Mouse (Mus musculus) neutrophil, adult 65 days (primary cell): Measurements from ENCODE around the gene Stxbp4. TPM values are rescaled to one million over a fixed set of nuclear protein-coding genes. Genes with fewer than 3 reads are reported as not detected.

ENCODE experiments used
- total RNA-seq: library from RNA; stranded (reverse); gene quantifications from 2 replicates; pipeline ENCODE4 v1.2.4, GENCODE M21; 2023

Gene Stxbp4
- 0.39 and 0.79 TPM in 2 replicates for total RNA-seq

DNA sequence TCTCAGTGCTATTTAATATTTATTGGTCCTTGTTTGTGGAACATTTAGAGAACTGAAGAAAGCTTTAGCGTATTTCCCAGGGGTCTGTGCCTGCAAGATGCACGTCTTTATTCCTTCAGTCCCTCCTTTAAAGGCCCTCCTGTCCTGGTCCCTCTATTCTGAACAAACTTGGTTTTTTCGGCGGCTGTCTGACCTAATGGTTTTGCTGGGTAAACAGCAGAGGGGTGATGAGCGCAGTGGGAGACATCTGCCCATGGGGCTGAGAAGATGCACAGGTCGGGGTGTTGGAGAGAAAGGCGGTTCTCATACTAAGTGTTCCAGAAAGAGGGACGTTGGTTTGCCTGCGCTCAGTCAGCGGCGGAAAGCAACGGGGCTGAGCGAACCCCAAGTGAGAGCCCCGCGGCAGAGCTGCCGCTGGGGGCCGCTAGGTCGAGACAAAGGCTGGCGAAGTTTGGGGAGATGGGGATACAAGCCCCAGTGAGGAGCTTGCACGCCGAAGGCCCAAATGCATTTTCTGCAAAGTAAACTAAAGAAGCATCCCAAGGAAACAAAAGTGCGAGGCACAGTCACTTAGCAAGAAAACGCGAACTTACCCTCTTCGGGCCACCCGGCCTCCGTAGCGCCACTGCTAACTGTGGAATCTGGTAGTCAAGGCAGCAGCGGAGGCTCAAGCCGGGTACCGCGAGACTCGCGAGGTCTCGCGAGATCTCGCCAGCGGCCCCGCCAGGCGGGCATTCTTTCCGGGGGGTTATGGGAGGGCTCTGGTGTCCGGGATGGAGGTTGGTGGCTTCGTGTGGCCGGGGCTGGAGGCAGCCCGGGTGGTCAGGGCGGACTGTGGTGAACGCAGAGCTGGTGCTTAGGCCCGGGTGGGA lies at the start of gene Stxbp4, which contains the start of gene Cox11:
Gene Stxbp4, minus strand, starts transcription at position 645 of the 872 bp plus-strand sequence.
Gene Cox11, plus strand, starts transcription at position 734 of the 872 bp plus-strand sequence.

Other genes starting within 250 kb of the Stxbp4 start
- gene Hlf, start 247.2 kb downstream of the Stxbp4 start, total RNA-seq = 3.2 and 5.5 TPM in 2 replicates
- gene Cox11, start 89 bp upstream of the Stxbp4 start, total RNA-seq = 4.4 and 8.0 TPM in 2 replicates
- gene Tom1l1, start 50.3 kb upstream of the Stxbp4 start, total RNA-seq = 0.44 and 0.95 TPM in 2 replicates